Mouse (Mus musculus): ENCODE results near the gene Fshb. TPM values are rescaled to one million over a fixed set of nuclear protein-coding genes. Genes with fewer than 3 reads are reported as not detected.

Gene Fshb
- total RNA-seq (2015), result not detected in 2 replicates
- total RNA-seq (2017), result not detected in 2 replicates

DNA sequence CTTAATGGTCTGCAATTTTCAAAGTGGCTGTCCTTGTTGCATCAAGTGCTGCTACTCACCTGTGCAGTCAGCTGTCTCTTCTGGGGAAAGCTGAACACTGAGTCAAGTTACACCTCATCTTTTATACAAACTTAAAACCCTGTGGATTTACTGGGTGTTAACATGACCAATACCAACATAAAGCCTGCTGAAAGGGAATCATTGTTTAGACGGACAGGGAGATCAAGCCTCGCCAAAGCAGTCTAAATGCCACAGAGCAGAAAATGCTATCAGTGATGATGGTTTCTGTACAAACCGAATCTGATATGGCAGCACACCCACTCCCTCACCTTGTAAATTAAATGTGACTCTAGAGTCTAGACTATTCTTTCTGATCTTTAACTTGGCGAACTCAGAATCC is at the start of gene Fshb:
Fshb (minus strand) TSS at position 101 of the 400 bp plus-strand sequence.
- no peak for ATAC-seq (ENCODE audit: poor library complexity, severe bottlenecking)

GRCm38 (mm10) chr2:107084256-107084655 is 24.8 kb upstream of the Fshb start:
- ATAC-seq (ENCODE audit: poor library complexity, severe bottlenecking), result no peak

GRCm38 (mm10) chr2:107083071-107083885 is 23.8 kb upstream of the Fshb start:
- peak; percentile 73 for ATAC-seq (ENCODE audit: poor library complexity, severe bottlenecking)

DNA sequence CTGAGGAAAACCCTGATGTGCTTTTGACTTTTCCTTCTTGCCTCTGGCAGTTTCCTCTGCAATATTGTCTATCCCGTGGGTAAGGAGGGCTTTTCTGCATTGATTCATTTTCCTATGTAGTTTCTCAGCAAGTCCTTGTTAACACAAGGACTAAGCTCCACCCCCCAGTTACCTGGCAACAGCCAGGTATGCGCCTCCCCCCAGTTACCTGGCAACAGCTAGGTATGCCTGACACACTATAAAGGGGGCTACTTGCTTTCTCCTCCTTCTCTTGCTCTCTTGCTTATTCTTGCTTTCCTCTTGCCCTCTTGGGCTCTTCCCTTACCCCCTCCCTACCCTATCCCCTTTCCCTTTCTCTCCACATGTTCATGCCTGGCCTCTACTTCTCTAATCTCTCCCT is 3.8 kb upstream of the Fshb start:
- ATAC-seq (ENCODE audit: poor library complexity, severe bottlenecking), result no peak

GRCm38 (mm10) chr2:107045955-107046354 is 13.5 kb downstream of the Fshb start:
- ATAC-seq (ENCODE audit: poor library complexity, severe bottlenecking), result no peak

- ATAC-seq (ENCODE audit: poor library complexity, severe bottlenecking), result no peak
Measured at GRCm38 (mm10) chr2:107040816-107041215, 18.6 kb downstream of the Fshb start.

- no peak for ATAC-seq (ENCODE audit: poor library complexity, severe bottlenecking)
Measured at GRCm38 (mm10) chr2:107035980-107036379, 23.5 kb downstream of the Fshb start.

DNA sequence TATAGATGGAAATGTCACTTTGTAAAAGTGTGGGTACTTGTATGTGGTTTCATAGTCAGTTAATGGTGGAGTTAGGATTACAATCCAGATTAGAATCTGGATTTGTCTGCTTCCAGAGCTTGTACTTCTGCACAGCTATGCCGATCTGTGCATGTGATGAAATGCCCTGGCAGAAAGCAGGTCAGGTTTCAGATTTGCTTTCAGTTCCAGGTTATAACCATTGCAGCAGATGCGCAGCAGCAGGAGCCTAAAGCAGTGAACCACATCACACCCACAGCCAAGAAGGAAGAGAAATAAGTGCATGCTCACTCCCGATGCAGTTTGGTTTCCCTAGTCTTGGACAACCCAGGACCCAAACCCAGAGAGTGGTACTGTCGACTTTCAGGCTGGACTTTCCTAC is 34.8 kb downstream of the Fshb start:
- ATAC-seq (ENCODE audit: poor library complexity, severe bottlenecking), result no peak

- no peak for ATAC-seq (ENCODE audit: poor library complexity, severe bottlenecking)
Measured at GRCm38 (mm10) chr2:107022713-107023112, 36.7 kb downstream of the Fshb start.

DNA sequence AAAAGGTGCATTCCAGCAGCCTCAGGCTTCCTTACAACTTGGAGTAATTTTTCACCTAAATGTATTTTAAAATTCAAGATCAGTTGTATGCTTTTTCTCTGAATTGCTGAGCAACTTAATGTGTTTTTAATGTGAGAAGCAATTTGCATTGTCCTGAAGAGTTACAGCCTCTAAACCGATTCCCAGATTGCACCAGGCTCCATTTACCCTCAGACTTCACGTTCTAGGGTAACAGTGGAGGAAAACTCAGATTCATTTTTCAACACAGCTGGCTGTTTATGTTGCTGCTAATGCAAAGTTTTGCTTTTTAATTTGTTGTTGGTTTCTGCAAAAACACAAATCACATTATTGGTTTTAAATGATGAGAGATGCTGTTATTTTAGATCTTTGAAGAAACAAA is 40.1 kb downstream of the Fshb start:
- no peak for ATAC-seq (ENCODE audit: poor library complexity, severe bottlenecking)

DNA sequence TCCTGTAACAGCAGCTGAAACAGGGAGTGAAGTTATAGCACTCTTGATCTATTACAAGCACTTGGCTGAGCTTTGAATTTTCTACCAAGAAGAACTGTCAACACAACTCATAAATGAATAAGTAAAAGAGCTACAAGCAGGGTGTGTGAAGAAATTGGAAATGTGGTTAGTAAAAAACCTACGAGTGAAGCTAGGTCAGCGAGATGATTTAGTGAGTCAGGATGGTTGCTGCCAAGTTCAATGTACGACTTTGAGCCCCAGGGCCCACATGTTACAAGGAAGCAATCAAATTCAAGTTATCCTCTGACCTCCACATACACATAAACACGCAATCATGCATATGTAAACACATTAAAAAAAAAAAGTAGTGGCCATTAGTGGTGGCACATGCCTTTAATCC is 46.3 kb downstream of the Fshb start:
- no peak for ATAC-seq (ENCODE audit: poor library complexity, severe bottlenecking)

DNA sequence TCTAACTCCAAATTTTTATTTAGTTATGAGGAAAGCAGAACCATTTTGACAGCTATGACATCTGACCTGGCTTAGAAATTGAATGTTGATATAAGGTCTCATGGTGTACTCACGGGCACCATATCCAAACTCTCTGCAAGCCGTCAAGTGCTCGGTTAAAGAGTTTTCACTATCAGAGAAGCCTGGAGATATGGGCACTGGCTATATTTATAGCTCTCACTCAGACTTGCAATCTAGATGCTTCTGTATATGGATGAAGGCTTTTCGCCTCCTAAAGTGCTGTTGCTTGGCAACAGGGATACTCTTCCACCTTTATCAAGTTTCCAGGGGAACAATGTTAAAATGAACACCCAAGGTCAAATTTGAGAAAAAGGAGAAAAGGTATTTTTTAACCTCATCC is 47.1 kb downstream of the Fshb start:
- ATAC-seq (ENCODE audit: poor library complexity, severe bottlenecking), result no peak

- no peak for ATAC-seq (ENCODE audit: poor library complexity, severe bottlenecking)
Measured at GRCm38 (mm10) chr2:107010160-107010559, 49.3 kb downstream of the Fshb start.

GRCm38 (mm10) chr2:107006378-107006777 is 53.1 kb downstream of the Fshb start:
- no peak for ATAC-seq (ENCODE audit: poor library complexity, severe bottlenecking)

Other genes with a start within 250 kb of the Fshb start
- gene Arl14ep, start 85.2 kb downstream of the Fshb start, total RNA-seq (2015), result 24.5 and 31.4 TPM in 2 replicates
- 25.9 and 26.3 TPM in 2 replicates for gene Arl14ep, start 85.2 kb downstream of the Fshb start, total RNA-seq (2017)
- not detected in 2 replicates for gene Kcna4, start 231.0 kb upstream of the Fshb start, total RNA-seq (2015)
- gene Kcna4, start 231.0 kb upstream of the Fshb start, total RNA-seq (2017), result not detected in 2 replicates